Mouse (Mus musculus) kidney, embryonic 16.5 days (tissue): ENCODE results near the gene Anxa1. TPM values are rescaled to one million over a fixed set of nuclear protein-coding genes. Genes with fewer than 3 reads are reported as not detected.
A peak's percentile ranks its signal among the peaks of the same experiment; 100 is the strongest.

ENCODE experiments used
- ATAC-seq: fragments of 200-750 bp; cut with Nextera tagmentation; 2 replicates; pipeline ENCODE4 v1.8.0; 2017; ENCODE audit warnings: moderate TSS enrichment; ENCODE audit not compliant: low FRiP score, low TSS enrichment
- H3K27ac ChIP-seq: fragments of 300-500 bp; sonication (generic); 2 replicates; pipeline ENCODE4 v1.5.1; 2014; ENCODE audit warnings: low read length
- H3K27me3 ChIP-seq: fragments of 300-500 bp; sonication (generic); 2 replicates; pipeline ENCODE4 v1.6.1; 2014; ENCODE audit warnings: low read length, control low read depth, mixed read lengths; ENCODE audit not compliant: insufficient read depth
- H3K36me3 ChIP-seq: fragments of 300-500 bp; sonication (generic); 2 replicates; pipeline ENCODE4 v1.6.1; 2014; ENCODE audit warnings: low read length, control low read depth, mixed read lengths; ENCODE audit not compliant: insufficient read depth
- H3K4me1 ChIP-seq: fragments of 300-500 bp; sonication (generic); 2 replicates; pipeline ENCODE4 v1.6.1; 2014; ENCODE audit warnings: low read length, control low read depth, mixed read lengths; ENCODE audit not compliant: insufficient read depth
- H3K4me2 ChIP-seq: fragments of 300-500 bp; sonication (generic); replicated peaks from 2 replicates; pipeline ENCODE4 v1.6.1; 2014; ENCODE audit warnings: low read depth, low read length
- H3K4me3 ChIP-seq: fragments of 300-500 bp; sonication (generic); 2 replicates; pipeline ENCODE4 v1.5.1; 2014; ENCODE audit warnings: mild to moderate bottlenecking, low read length
- H3K9ac ChIP-seq: fragments of 300-500 bp; sonication (generic); replicated peaks from 2 replicates; pipeline ENCODE4 v1.6.1; 2014; ENCODE audit warnings: low read length
- H3K9me3 ChIP-seq: fragments of 300-500 bp; sonication (generic); 2 replicates; pipeline ENCODE4 v1.6.1; 2016; ENCODE audit warnings: low read length, control low read depth
- WGBS: fragments of 180-500 bp; shearing (Covaris S2); extraction: QIAGEN DNeasy Blood & Tissue Kit; methylation state at CpG from one replicate; pipeline ENCODE4 v1.1.7; 2014; 5-methylcytosine and 5-hydroxymethylcytosine counted together
- polyA plus RNA-seq: library from polyadenylated mRNA; unstranded; fragments of >200 nt; fragmentation: Nextera tagmentation; extraction: Ambion mirVana; gene quantifications from 2 replicates; pipeline ENCODE4 v1.2.1, GENCODE M21; 2015

The Anxa1 gene
- polyA plus RNA-seq, 1 experiment from 2014 or later = 46.2 TPM

DNA sequence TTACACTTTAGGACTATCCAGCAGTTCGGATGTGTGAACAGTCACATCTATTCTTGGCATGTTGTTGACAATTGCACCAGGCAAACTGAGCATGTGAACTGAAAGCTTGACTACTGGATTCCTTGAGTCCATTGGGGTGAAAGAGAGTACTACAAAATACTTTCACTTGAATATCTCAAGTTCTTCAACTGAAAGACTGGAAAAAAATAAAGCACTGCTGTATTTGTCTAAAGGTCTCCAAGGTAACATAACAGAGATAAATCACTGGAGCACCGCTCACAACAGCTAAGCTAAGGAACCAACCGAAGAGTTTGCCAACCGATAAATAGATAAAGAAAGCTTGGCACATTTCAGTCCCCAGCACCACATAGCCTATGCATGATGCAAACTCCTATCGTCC lies 32.1 kb downstream of the Anxa1 start:
- H3K4me3 ChIP-seq = no peak overlapping the region
- no peak overlapping the region for H3K4me2 ChIP-seq
- no peaks in the 10 kb centered on the region for H3K4me1 ChIP-seq
- H3K27me3 ChIP-seq = peaks cover 3% of the 10 kb centered on the region; the same call in 1 of the 2 replicates
- H3K9me3 ChIP-seq = no peaks in the 10 kb centered on the region
- no peak for ATAC-seq
- no peak overlapping the region for H3K9ac ChIP-seq
- no peak overlapping the region for H3K27ac ChIP-seq
- WGBS = 71% methylated on average over 5 of the region's 5 CpGs
- no peaks in the 10 kb centered on the region for H3K36me3 ChIP-seq

DNA sequence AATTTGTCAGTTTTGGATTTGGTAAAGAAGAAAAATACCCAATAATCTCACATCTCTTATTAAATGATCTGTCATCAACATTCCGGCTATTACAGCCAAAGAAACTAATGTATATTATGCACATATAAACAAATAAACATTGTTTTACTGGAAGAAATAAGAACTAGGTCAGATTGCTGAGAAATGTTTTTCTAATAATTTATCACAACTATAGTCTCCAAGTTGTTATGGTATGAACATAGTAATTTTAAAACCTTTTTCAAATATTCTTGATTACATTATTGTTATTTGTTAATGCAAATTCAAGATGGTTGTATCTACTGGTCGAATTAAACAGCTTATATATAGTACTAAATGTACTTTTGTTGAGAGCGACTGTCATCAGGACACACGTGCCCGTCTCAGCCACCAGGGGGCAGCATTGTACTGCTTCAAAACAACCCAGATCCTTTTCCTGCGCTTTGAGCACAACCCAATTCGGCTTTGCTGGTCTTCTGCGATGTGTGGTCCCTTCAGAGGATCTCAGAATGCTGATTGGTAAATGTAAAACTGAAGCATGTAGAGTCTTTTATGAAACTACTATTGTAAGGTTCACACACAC lies 45.3 kb downstream of the Anxa1 start:
- WGBS = 11% methylated on average over 8 of the region's 8 CpGs
- H3K4me1 ChIP-seq = no peaks in the 10 kb centered on the region
- peak; percentile 65; the same call in 1 of the 2 replicates for ATAC-seq

DNA sequence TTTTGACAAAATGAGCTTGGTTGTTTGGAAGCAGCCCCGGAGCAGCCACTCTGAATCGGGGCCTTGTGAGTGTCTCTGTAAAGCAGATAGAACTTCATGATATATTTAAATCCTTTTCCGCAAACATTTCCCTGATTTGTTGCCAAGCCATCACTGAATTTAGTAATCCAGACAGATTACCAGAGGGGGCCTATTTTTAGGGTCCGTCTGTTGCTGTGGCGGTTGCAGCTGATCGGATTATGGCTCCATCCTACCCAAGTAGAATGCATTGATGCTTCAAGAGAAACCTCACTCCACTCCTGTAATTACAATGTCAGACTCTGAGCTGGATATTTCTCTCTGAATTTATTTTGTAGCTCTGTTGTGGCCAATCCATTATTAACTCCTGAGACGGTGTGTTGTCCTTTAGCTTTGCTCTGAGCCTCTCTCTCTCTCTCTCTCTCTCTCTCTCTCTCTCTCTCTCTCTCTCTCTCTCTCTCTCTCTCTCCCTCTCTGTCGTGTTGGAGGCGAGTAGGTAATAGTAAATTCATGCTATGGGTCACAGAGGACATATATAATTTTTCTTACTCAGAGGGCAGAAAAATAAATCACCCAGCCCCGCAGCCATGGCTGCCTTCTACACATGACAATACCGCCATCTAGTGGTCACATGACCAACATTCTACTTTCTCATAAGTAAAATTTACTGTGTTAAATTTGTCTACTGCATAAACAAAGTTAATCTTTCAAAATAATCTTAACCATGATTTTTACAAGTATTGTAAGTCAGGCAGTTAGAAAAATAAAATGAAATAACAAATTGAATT lies 46.0 kb downstream of the Anxa1 start:
- 46% methylated on average over 11 of the region's 11 CpGs for WGBS
- Histone ChIP-seq H3K4me3 (no peak overlapping the region), H3K4me2 (no peak overlapping the region), H3K36me3 (no peaks in the 10 kb centered on the region), H3K27me3 (no peaks in the 10 kb centered on the region), H3K4me1 (no peaks in the 10 kb centered on the region), H3K27ac (no peak overlapping the region), H3K9ac (no peak overlapping the region), H3K9me3 (peaks cover 5% of the 10 kb centered on the region)
- ATAC-seq = peak; percentile 57; the same call in 1 of the 2 replicates

More for the DNA sequence above, 45.3 kb downstream of the Anxa1 start:
- Histone ChIP-seq H3K36me3 (no peaks in the 10 kb centered on the region), H3K9me3 (no peaks in the 10 kb centered on the region), H3K4me3 (no peak overlapping the region), H3K9ac (no peak overlapping the region), H3K27ac (no peak overlapping the region), H3K27me3 (no peaks in the 10 kb centered on the region), H3K4me2 (no peak overlapping the region)

DNA sequence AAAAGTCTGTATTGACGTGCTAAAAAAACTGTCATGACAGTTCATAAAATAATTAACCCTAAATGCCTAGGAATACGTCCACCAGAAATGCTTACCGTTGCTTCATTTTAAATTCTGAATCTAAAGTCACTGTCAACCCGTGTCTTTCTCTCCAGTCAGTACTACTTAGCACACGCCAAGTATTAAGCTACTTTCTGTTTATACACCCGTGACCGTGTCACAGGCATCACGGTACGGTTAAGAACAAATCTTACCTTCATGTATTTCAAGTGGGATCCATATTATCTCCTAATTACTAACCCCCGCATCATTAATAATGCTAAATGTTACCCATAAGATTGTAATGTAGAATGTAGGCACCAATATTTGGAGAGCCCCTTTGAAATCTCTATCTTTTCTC lies 46.7 kb downstream of the Anxa1 start:
- no peak for ATAC-seq
- H3K4me3 ChIP-seq = no peak overlapping the region
- no peak overlapping the region for H3K9ac ChIP-seq
- H3K4me1 ChIP-seq = no peaks in the 10 kb centered on the region
- 78% methylated on average over 10 of the region's 10 CpGs for WGBS
- no peak overlapping the region for H3K27ac ChIP-seq
- no peaks in the 10 kb centered on the region for H3K27me3 ChIP-seq
- no peaks in the 10 kb centered on the region for H3K36me3 ChIP-seq
- H3K9me3 ChIP-seq = peaks cover 5% of the 10 kb centered on the region
- no peak overlapping the region for H3K4me2 ChIP-seq

Other genes starting within 250 kb of the Anxa1 start
- 3.7 and 5.2 TPM in 2 replicates for gene Aldh1a1, start 101.8 kb upstream of the Anxa1 start, polyA plus RNA-seq